Mouse (Mus musculus) liver, embryonic 11.5 days (tissue): ENCODE results near the gene Cd320. TPM values are rescaled to one million over a fixed set of nuclear protein-coding genes. Genes with fewer than 3 reads are reported as not detected.
"Not testable (repeated sequence)": the region's sequence is repeated elsewhere in the genome, so short reads cannot be mapped to it uniquely, and the experiment has no call there.

Experiments
- ATAC-seq: fragments of 200-750 bp; cut with Nextera tagmentation; replicated peaks from 2 replicates; pipeline ENCODE4 v1.8.0; 2017; ENCODE audit warnings: moderate number of reproducible peaks, mild to moderate bottlenecking, moderate TSS enrichment, moderate library complexity; ENCODE audit not compliant: low FRiP score
- DNase-seq: peaks from one replicate; pipeline ENCODE4 v3.0.0-alpha.2; 2017; ENCODE audit warnings: low spot score
- H3K27ac ChIP-seq: fragments of 300-500 bp; sonication (generic); 2 replicates; pipeline ENCODE4 v1.5.1; 2014; ENCODE audit warnings: mild to moderate bottlenecking, low read depth, low read length, control low read depth
- H3K27me3 ChIP-seq: fragments of 300-500 bp; sonication (generic); replicated peaks from 2 replicates; pipeline ENCODE4 v1.6.1; 2014; ENCODE audit warnings: low read length, mixed read lengths; ENCODE audit not compliant: control insufficient read depth, insufficient read depth
- H3K36me3 ChIP-seq: fragments of 300-500 bp; sonication (generic); 2 replicates; pipeline ENCODE4 v1.6.1; 2014; ENCODE audit warnings: mild to moderate bottlenecking, low read length, moderate library complexity, mixed read lengths; ENCODE audit not compliant: control insufficient read depth, insufficient read depth
- H3K4me1 ChIP-seq: fragments of 300-500 bp; sonication (generic); replicated peaks from 2 replicates; pipeline ENCODE4 v1.6.1; 2014; ENCODE audit warnings: low read length, mixed read lengths; ENCODE audit not compliant: control insufficient read depth, insufficient read depth
- H3K4me2 ChIP-seq: fragments of 300-500 bp; sonication (generic); 2 replicates; pipeline ENCODE4 v1.6.1; 2014; ENCODE audit warnings: mild to moderate bottlenecking, control low read depth, moderate library complexity
- H3K4me3 ChIP-seq: fragments of 300-500 bp; sonication (generic); 2 replicates; pipeline ENCODE4 v1.5.1; 2014; ENCODE audit warnings: low read depth, low read length, control low read depth
- H3K9ac ChIP-seq: fragments of 300-500 bp; sonication (generic); 2 replicates; pipeline ENCODE4 v1.6.1; 2014; ENCODE audit warnings: low read depth, low read length, control low read depth
- H3K9me3 ChIP-seq: fragments of 300-500 bp; sonication (generic); 2 replicates; pipeline ENCODE4 v1.6.1; 2016; ENCODE audit warnings: low read length, inconsistent platforms, mixed read lengths; ENCODE audit not compliant: control insufficient read depth
- WGBS: fragments of 180-500 bp; shearing (Covaris S2); extraction: QIAGEN DNeasy Blood & Tissue Kit; methylation state at CpG from one replicate; pipeline ENCODE4 v1.1.7; 2014; 5-methylcytosine and 5-hydroxymethylcytosine counted together
- polyA plus RNA-seq: library from polyadenylated mRNA; unstranded; fragments of >200 nt; fragmentation: Nextera tagmentation; extraction: Ambion mirVana; gene quantifications from 2 replicates; pipeline ENCODE4 v1.2.1, GENCODE M21; 2014

Cd320 gene
- polyA plus RNA-seq, 1 experiment from 2014 or later = 44.1 TPM

DNA sequence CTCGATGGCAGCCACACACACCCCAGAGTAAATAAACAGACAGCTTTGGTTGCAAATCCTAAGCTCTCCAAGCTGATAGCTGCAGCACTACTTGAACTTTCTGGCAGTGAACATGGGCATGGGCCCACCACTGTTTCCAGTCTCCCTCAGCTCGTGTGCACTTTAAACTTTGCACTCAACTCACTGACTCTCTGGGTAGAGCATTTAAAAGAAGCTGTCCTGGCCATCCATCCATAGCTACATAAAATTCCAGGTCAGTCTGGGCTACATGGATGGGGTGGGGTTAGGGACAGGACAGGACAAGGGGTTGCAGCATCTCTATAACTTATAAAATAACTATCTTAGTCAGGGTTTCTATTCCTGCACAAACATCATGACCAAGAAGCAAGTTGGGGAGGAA lies 44.9 kb downstream of the Cd320 start:
- Histone ChIP-seq H3K4me2 (peak overlapping the region; percentile 80), H3K4me1 (peaks cover 15% of the 10 kb centered on the region)
- H3K27ac ChIP-seq, H3K9ac ChIP-seq, H3K36me3 ChIP-seq, ATAC-seq, H3K27me3 ChIP-seq, H3K9me3 ChIP-seq, H3K4me3 ChIP-seq, DNase-seq: not testable (repeated sequence)
- 44% methylated on average over 2 of the region's 2 CpGs for WGBS

DNA sequence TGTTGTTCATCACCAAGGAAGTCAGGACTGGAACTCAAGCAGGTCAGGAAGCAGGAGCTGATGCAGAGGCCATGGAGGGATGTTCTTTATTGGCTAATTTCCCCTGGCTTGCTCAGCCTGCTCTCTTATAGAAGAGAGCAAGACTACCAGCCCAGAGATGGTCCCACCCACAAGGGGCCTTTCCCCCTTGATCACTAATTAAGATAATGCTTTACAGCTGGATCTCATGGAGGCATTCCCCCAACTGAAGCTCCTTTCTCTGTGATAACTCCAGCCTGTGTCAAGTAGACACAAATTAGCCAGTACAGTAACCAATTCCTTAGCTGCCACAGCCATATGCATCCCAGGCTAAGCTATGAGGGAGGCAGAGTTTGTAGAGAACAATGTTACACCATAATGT lies 45.3 kb downstream of the Cd320 start:
- not testable (repeated sequence) for ATAC-seq, H3K9ac ChIP-seq, H3K27me3 ChIP-seq, DNase-seq, H3K27ac ChIP-seq, H3K9me3 ChIP-seq, H3K36me3 ChIP-seq
- peak overlapping the region; percentile 80 for H3K4me2 ChIP-seq
- peaks cover 15% of the 10 kb centered on the region for H3K4me1 ChIP-seq
- peak overlapping the region; percentile 77; the same call in 1 of the 2 replicates for H3K4me3 ChIP-seq

DNA sequence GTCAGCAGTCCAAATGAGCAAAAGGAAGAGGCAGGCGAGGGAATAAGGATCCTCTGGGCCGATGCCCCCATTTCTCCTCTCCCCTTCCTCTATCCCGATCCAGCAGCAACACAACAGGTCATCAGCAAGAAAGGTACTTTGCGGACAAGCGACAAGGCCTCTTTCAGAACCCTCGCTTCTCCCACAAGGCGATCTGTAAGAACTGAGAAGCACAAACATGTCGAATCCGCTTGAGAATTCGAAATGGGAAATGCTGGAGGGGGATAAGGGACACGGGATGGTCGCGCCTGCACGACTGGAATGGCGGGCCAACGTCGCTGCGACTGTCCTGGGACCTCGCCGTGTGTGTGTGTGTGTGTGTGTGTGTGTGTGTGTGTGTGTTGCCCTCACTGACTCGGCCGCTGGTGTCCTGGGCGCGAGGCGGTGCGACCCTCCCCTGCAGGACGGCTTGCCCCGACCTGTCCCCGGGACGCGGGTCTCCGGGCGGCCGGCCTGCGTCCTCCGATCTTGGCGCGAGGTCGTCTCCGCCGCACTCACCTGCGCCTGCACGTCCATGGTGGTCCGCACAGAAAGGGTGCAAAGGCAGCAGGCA lies 47.1 kb downstream of the Cd320 start:
- whole genome bisulfite sequencing = under 1% methylated on average over 43 of the region's 44 CpGs

DNA sequence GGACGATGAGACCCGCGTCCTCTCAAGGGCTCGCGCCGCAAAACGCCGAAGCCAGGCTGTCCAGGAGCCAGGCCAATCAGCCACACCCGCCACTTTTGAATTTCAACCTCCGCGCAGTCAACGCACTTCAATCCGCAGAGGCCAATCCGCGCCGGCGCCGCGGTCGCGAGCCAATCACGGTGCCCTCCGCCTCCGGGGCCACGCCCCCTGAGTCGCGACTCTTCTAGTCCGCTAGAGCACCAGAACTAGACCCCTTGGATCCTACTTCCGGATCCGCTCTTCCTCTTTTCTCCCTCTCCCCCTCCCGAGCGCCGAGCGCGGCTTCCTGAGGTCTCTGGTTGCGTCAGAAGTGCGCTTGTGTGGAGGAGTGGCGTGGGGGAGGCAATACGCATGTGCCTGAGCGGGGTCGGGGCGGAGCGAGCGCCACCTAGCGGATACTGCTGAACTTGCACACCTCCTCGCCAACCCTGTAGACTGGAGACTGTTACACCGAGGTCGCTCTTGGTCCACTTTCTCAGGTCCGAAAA lies 47.7 kb downstream of the Cd320 start, which contains the start of gene Kifc1:
Gene Kifc1 (minus strand): TSS at position 129 of the 527 bp plus-strand sequence.
- no peaks in the 10 kb centered on the region for H3K27me3 ChIP-seq
- H3K4me3 ChIP-seq = peak within 1 kb of the TSS; percentile 77
- whole genome bisulfite sequencing = under 1% methylated on average over 49 of the region's 49 CpGs
- no peaks in the 10 kb centered on the region for H3K9me3 ChIP-seq
- H3K27ac ChIP-seq = peak within 1 kb of the TSS; percentile 51
- DNase-seq (peak; percentile 99), ATAC-seq (peak; percentile 98)
- H3K4me1 ChIP-seq = peaks cover 15% of the 10 kb centered on the region
- H3K9ac ChIP-seq = peak within 1 kb of the TSS; percentile 84
- H3K4me2 ChIP-seq = peak within 1 kb of the TSS; percentile 80
- H3K36me3 ChIP-seq = peaks cover 7% of the 10 kb centered on the region

More for the DNA sequence above, 47.1 kb downstream of the Cd320 start:
- Histone ChIP-seq H3K4me1 (peaks cover 15% of the 10 kb centered on the region), H3K4me2 (peak overlapping the region; percentile 80), H3K4me3 (peak overlapping the region; percentile 77), H3K27ac (peak overlapping the region; percentile 51), H3K9ac (peak overlapping the region; percentile 84)
- not testable (repeated sequence) for H3K27me3 ChIP-seq, H3K36me3 ChIP-seq, H3K9me3 ChIP-seq, DNase-seq
- ATAC-seq = peak; percentile 35

DNA sequence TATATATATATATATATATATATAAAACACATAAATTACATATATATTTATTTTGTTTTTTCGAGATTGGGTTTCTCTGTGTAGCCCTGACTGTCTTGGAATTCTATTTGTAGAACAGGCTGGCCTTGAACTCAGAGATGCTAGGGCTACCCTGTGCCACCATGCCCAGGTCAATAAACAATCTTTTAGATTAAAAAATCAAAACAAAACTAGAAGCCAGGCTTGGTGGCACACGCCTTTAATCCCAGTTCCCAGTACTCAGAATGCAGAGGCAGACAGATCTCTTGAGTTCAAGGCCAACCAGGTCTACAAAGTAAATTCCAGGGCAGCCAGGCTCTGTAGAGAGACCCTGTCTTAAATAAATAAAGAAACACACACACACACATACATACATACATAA lies 48.5 kb downstream of the Cd320 start:
- no peak for DNase-seq
- H3K4me3 ChIP-seq = no peak overlapping the region
- H3K4me2 ChIP-seq = no peak overlapping the region
- H3K4me1 ChIP-seq = peaks cover 15% of the 10 kb centered on the region
- H3K9me3 ChIP-seq = no peaks in the 10 kb centered on the region
- no peaks in the 10 kb centered on the region; the same call in 1 of the 2 replicates for H3K36me3 ChIP-seq
- WGBS = 67% methylated on average over 2 of the region's 2 CpGs
- no peak overlapping the region for H3K9ac ChIP-seq
- ATAC-seq = no peak
- H3K27me3 ChIP-seq = no peaks in the 10 kb centered on the region
- H3K27ac ChIP-seq = no peak overlapping the region

DNA sequence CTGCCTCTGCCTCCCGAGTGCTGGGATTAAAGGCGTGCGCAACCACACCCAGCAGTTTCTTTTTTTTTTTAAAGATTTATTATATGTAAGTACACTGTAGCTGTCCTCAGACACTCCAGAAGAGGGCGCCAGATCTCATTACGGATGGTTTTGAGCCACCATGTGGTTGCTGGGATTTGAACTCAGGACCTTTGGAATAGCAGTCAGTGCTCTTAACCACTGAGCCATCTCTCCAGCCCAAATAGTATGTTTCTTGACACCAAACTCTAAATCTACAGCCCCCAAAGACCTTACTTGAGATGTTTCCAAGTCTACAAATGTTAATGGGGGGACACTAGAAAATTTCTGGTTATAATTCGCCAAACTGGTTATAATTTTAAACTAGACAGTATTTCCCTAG lies 49.0 kb downstream of the Cd320 start:
- not testable (repeated sequence) for DNase-seq, H3K4me2 ChIP-seq, H3K4me3 ChIP-seq, ATAC-seq, H3K9me3 ChIP-seq, H3K36me3 ChIP-seq, H3K27me3 ChIP-seq, H3K9ac ChIP-seq, H3K27ac ChIP-seq
- WGBS = 67% methylated on average over 6 of the region's 6 CpGs
- H3K4me1 ChIP-seq = peaks cover 15% of the 10 kb centered on the region

DNA sequence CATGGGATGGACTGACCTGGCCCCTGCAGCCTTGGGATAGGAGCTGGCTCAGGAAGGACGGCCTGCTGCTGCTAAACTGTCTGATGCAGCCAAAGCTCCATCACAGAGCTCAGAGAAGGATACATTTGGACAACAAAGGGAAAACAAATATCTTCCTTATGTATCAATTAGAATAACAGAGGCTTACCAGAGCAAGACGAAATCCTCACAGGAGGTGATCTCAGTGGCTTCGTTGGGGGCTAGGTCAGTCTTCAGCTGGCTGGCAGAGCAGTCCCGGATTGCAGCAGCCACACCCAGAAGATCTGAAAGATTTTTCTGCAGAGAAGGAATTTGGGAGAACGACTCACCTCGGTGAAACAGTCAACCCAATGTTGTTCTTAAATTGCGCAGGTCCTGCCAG lies 49.5 kb downstream of the Cd320 start:
- no peak overlapping the region for H3K9ac ChIP-seq
- no peak for ATAC-seq

DNA sequence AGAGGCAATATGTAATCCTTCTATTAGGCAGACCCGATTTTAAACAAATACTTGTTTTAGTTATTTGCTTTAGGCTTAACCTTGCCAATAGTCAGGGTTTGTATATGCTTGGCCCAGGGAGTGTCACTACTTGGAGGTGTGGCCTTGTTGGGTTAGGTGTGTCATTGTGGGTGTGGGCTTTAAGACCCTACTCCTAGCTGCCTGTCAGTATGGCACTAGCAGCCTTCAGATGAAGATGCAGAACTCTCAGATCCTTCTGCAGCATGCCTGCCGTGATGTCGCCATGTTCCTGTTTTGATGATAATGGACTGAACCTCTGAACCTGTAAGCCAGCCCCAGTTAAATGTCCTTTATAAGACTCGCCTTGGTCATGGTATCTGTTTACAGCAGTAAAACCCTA lies 50.1 kb downstream of the Cd320 start:
- peaks cover 16% of the 10 kb centered on the region for H3K4me1 ChIP-seq
- not testable (repeated sequence) for H3K27me3 ChIP-seq, DNase-seq, H3K27ac ChIP-seq, H3K9ac ChIP-seq, H3K36me3 ChIP-seq, H3K4me3 ChIP-seq, H3K4me2 ChIP-seq, ATAC-seq, H3K9me3 ChIP-seq
- WGBS = 72% methylated on average over 4 of the region's 4 CpGs

More for the DNA sequence above, 49.5 kb downstream of the Cd320 start:
- no peak overlapping the region for H3K4me3 ChIP-seq
- H3K4me2 ChIP-seq = no peak overlapping the region
- 36% methylated on average over 7 of the region's 7 CpGs for WGBS
- H3K9me3 ChIP-seq = no peaks in the 10 kb centered on the region
- peaks cover 15% of the 10 kb centered on the region for H3K4me1 ChIP-seq
- no peak for DNase-seq
- H3K27ac ChIP-seq = no peak overlapping the region
- no peaks in the 10 kb centered on the region for H3K27me3 ChIP-seq
- no peaks in the 10 kb centered on the region for H3K36me3 ChIP-seq
